Mouse (Mus musculus) large intestine, adult 2 months (tissue): ENCODE results near the gene Asf1b. TPM values are rescaled to one million over a fixed set of nuclear protein-coding genes. Genes with fewer than 3 reads are reported as not detected.
"Not testable (repeated sequence)": the region's sequence is repeated elsewhere in the genome, so short reads cannot be mapped to it uniquely, and the experiment has no call there.

ENCODE experiments used
- DNase-seq: peaks from one replicate; pipeline ENCODE4 v3.0.0-alpha.2; 2012; ENCODE audit warnings: low read depth, low spot score
- WGBS: fragments of 180-500 bp; shearing (Covaris S2); methylation state at CpG from one replicate; pipeline ENCODE4 v1.1.7; 2018; 5-methylcytosine and 5-hydroxymethylcytosine counted together
- polyA plus RNA-seq: library from polyadenylated mRNA; depleted of rRNA; stranded (reverse); fragments of >200 nt; gene quantifications from 2 replicates; pipeline ENCODE4 v1.2.3, GENCODE M21; 2012

Asf1b gene
- polyA plus RNA-seq, 1 experiment: 35.0 TPM

DNA sequence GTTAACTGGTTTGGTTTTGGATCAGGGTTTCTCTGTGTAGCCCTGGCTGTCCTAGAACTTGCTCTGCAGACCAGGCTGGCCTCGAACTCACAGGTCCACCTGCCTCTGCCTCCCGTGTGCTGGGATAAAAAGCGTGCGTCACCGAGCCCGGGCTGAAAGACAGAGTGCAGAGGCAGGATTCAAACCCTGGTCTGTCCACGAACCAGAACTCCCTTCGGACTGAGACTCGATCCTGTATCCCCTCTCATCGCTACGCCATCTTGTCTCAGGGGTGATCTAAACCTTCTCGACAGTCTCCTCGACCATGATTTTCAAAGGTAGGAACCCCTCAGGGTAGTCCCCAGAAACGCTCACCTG is 580 bp upstream of the Asf1b start:
- WGBS: 1% methylated on average over 14 of the region's 14 CpGs
- DNase-seq: no peak

DNA sequence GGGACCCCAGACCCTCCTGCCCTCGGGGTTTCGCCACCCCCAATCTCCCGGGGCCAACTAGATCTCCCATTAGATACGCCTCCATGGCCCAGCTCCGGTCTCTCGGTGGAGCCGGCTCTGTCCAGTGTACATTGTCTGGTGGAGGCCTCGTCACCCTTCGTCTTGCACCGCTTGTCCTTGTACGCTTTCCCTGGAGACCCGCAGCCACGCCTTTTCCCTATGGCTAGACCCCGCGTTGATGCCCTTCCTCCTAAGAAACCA is 581 bp downstream of the Asf1b start:
- DNase-seq: no peak
- WGBS: under 1% methylated on average over 15 of the region's 15 CpGs

DNA sequence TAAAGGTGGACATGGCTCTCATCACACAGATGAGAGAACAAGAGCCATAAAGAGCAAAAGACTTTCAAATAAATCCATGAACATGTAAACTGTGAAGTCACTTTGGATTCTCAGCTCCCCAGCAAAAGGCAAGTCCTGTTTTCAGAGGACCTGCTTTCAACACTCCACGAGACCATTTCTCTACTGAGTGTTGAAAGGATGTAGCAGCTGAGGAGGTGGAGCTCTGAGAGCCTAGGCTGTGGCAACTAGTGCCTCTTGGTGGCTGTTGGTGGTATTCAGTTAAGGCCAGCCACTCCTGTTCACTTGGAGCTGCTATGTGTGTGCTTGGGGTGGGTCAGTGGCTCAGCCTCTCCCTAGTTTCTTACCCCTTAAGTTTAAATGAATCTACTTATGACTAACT is 1.5 kb downstream of the Asf1b start:
- no peak for DNase-seq
- 19% methylated on average over 1 of the region's 1 CpGs for whole genome bisulfite sequencing

DNA sequence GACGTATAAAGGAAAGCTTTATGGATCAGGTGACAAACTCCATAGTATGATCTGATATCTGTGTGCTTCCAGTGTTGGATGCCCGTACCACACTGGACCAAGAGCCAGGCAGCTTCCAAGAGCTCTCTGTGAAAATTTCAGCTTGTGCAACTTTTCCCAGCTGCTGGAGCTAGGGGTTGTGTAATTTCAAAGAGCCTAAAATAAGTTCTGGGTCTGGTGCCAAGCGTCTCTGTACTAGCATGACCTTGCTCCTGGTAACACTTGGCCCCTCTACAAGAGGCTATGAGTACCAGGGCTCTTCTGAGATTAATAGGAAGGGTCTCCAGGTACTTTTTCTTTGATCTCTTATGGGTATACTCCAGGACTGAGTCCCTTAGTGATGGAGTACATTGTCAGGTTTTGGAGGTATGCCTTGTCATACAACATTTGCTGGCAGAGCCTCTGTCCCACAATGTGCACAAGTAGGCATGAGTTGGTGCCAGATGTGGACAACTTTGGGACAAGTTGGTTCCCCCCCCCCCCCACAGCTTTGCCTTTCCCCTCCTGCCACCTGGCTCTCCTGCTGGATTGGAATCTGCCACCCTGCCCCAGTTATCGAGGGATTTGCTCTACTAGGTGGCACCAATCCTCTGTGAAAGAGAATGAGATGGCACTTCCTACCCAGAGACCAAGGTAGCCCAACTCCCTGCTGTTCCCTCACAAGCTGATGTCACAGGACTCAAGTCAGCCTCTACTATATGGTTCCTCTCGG is 8.9 kb downstream of the Asf1b start:
- no peak for DNase-seq
- 86% methylated on average over 5 of the region's 5 CpGs for whole genome bisulfite sequencing

DNA sequence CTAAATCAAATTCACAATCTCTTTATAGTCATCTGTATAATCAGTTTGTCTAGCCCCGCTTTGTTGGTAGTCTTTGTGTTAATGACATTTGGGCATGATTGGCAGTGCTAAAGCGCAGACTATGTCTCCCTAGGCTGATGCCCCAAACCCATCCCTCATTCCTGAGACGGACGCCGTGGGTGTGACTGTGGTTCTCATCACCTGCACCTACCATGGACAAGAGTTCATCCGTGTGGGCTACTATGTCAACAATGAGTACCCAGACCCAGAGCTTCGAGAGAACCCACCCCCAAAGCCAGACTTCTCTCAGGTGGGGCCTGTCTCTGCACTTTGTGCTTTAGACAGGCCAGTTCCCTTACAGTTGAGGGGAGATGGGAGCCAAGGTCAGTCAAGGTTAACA is 12.4 kb downstream of the Asf1b start:
- 91% methylated on average over 7 of the region's 7 CpGs for WGBS
- DNase-seq: no peak

DNA sequence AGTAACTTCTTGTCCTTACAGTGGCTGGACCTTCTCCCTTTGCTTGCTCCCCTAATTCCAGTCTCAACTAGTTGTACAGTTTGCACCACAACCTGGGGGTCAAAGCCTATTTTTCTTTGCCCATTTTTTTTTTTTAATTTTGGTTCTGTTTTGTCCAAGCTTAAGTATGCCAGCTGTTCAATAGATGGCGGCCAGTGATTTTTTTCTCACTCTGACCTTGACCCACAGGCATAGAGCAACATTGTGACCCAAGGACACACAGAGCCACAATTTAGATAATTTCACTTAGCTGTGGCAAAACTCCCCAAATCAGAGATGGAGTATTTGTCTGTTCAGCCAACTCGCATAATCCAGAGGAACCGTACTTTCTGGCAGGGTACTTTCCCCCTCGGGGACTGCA is 15.8 kb downstream of the Asf1b start:
- no peak for DNase-seq
- WGBS: 86% methylated on average over 4 of the region's 4 CpGs

DNA sequence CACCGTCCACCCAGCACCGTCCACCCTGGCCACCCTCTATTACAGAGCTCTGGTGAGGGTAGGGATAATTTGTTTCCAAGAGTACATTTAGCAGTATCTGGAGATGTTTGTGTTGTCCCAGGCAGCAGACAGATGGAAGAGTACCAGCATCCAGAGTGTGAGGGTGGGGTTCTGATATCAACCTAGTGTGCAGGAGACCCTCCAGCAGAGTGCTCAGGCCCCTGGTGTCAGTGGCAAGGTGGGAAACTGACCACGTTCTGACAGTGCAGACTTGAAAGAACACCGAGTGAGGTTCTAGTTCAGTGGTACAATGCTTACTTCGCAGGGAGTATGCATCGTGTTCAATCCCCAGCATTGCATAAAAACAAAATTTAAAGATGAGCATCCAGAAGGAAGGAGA is 16.4 kb downstream of the Asf1b start:
- DNase-seq: no peak
- WGBS: 77% methylated on average over 6 of the region's 6 CpGs

DNA sequence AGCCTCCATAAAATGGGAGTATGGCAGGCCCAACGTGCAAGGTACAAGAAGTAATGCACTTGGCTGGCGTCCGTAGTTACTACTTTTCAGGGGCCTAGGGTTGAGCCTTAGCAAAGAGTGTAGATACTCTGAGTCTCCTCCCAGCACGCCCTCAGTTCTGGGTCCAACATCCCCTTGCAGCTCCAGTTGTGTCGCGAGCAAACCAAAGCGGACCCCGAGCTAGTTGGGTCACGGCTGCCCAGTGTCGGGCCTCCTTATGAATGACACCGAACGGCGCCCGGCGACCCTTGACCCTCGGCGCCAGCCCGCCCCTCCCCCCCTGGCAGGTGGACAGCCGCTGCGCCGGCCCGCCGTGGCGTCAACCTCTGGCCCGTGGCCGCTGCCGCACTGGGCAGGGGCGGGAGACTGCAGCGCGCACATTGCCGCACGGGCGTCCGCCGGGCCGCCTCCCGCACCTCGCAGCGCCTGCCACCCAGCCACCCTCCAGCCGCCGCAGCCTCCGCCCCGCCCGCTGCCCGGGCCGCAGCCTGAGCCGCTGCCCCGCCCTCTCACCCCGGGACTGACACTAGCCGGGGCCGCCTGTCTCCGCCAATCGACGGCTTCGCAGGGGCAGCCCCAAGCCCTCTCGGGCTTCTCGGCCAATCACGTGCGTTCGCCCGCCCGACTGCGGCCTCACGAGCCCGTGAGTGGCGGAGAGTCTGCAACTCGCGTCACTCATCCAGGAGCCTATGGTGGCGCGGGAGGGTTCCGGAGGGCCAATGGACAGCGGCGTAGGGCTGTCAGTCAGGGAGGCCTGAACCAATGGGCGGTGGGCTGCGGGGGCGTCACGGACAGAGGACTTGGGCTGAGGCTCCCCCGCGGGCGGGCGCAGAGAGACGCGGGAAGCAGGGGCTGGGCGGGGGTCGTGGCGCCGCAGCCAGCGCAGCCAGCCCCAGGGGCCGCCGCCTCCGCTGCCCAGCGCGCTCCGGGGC is 17.1 kb downstream of the Asf1b start, which contains the start of gene Prkaca:
TSS of gene Prkaca (plus strand) at position 844 of the 971 bp plus-strand sequence.
- WGBS: under 1% methylated on average over 79 of the region's 94 CpGs
- DNase-seq: peak; percentile 89

DNA sequence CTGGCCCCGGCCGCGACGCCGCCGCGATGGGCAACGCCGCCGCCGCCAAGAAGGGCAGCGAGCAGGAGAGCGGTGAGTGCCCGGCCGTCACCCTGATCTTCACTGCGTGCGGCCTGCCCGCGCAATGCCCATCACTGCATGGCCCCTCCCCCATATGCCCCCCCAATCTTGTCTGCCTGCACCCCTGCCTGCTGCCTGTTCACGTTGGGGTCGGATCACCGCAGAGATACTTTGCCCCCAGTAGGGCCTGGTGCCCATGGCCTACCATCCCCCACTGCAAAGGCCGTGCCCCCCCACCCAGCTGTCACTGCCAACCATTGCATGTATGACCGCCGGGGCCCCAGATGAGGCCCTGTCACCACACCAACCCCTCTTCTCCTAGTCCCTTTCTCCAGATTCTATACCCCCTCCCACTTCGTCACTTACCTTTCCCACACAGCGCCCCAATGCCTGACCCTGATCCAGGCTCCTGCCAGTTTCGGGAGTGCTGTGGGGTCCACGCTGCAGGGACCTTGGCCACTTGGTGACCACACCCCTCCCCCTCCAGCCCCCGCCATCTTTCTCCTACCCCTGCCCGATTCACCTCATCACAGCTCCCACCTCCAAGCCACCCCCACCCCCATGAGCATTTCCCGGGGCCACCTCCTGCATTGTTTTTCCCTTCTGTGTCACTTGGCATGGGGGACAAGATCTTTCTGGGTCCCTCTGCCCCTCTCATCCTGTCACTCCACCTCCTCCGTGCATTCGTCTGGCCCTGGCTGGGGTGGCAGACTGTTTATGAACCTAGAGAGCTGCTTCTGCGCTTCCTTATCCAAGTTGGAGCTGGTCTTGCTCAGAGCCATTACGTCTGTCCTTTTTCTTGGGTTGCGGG is 18.1 kb downstream of the Asf1b start:
- WGBS: 6% methylated on average over 37 of the region's 37 CpGs
- DNase-seq: no peak

DNA sequence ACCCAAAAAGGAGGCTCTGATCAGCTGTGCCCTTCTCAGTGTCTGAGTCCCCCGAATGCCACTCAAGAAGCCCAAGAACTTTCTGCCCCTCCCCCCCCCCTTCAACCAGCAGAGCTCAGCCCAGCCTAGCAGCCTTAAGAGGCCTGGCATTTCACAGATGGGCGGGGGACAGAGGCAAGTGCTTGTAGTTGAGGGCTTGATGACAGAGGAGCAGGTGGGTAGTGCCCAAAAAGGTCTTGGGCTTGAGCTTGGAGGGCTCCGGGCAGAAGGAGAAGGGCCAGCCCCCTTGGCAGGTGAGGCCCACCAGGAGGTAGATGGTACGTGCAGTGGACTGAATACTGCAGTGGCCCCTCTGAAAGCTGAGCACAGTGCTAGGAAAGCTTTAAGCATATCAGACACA is 19.2 kb downstream of the Asf1b start:
- DNase-seq: no peak
- 94% methylated on average over 4 of the region's 4 CpGs for WGBS

DNA sequence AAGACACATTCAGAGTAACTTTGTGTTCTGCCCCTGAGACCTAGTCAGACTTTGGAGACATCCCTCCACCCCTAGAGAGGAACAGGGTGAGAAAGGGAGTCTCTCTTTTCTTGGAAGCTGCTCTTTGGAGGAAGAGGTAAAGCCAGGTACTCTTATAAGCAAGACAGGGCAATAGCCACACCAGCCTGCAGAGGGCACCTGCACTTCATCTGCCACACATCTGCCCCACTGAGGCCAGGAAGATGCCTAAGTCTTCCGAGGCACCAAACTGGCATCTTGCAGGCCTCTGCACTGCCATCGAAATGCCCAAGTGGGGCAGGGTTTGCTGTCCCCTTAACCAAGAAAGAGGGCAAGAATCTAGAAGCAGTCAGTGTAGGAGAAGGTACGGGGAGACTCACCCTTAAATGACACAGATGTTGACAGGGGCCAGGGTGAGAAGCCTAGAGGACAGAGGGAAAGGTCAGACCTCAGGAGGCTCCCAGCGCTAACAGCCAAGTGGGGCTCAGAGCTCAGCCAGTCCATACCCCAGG is 20.9 kb downstream of the Asf1b start:
- no peak for DNase-seq
- 79% methylated on average over 4 of the region's 4 CpGs for WGBS

DNA sequence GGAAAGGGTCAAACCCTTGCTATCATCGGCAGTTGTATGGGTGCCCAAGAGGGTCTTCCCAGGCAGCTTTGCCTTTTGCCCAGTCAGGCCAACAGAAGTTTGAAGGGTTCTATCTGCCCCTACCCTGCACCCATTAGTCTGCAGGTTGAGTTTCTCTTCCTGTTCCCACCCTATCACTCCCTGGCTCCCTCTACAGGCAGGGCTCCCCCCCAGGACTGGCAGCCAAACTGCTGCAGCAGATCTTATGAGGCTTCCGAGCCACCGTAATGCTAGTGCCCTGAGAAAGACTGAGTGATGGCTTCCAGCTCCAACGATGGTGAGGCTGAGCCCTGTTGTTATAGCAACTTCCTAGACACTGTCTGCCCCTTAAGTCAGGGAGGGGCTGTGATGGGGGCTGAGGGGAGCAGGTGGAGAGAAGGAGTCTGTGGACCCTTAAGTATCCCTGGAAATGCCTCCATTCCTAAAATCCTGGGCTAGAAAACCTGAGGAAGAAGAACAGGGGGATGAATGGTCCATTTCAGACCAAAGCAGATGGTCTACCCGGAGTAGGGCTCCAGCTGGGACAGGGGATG is 21.6 kb downstream of the Asf1b start:
- DNase-seq: no peak
- 79% methylated on average over 5 of the region's 5 CpGs for WGBS

DNA sequence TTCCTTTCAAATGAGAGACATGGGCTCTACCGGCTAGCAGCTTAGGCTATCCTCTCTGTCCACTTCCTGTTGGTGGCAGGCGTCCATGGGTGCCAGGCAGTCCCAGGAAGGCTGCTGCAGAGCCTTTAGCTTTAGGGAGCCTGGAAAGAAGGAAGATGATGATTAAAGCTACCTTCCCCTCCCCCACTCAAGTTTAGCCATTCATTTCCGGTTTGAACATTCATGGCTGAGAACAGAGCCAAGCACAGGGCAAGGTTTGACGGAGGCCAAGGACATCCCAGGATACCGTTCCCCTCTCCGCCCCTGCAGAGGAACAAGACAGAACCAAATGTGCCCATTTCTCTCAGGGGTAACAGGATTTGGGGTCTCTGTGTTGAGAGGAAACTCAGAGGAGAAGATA is 22.3 kb downstream of the Asf1b start:
- DNase-seq: no peak

DNA sequence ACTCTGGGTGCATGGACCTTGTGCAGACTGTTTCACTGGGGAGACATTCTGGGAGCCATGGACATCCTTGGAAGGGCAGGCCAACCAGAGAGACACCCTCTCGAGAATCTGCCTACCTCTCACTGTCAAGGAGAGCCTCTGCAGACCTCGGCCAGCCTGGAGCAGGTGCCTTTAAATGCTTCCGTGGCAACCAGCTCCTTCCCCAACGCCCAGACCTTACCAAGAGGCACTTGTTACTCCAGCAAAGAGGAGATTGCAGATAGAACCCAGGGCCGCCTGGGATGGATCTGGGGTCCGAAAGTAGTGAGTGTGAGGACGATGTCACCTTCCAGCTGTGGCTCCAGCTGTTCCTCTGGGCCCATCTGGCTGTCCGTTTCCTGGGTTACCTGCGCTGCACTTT is 22.9 kb downstream of the Asf1b start:
- DNase-seq: no peak
- 83% methylated on average over 9 of the region's 9 CpGs for WGBS

More for the DNA sequence above, 22.3 kb downstream of the Asf1b start:
- 39% methylated on average over 6 of the region's 6 CpGs for WGBS

DNA sequence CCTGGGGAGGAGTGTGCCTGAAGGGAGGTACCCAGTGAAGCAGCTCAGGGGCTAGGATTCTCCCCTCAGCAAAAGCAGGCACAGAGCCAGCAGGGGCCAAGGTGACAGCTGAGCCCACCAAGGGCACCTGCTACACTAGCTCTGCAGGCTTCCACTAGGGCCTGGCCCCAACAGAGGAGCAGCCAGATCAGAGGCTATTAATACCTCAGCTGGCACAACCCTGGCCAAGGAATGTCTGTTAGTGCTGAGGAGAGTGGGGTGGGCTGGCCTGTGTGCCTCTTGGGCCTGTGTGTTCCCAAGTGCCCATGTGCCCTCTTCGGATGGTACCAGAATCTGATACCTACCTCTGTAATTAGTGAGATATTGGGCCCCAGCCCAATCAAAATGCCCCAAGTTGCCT is 24.9 kb downstream of the Asf1b start:
- no peak for DNase-seq
- 88% methylated on average over 1 of the region's 1 CpGs for WGBS

DNA sequence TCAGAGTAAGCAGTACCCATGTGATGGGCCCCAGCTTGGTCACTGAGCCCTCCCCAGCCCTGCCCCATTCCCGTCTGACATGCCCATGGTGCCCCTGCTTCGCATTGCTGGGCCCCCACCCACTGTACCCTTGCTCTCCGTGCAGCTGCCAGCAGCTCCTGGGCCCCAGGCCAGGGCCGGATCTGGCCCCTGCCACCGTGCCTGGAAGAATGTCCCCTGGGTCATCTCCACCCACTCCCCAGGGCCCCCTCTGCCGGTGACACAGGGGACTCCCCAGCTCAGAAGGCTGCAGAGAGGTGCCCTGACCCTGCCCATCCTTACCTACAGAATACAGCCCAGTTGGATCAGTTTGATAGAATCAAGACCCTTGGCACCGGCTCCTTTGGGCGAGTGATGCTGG is 25.5 kb downstream of the Asf1b start:
- DNase-seq: no peak
- 69% methylated on average over 8 of the region's 8 CpGs for WGBS

DNA sequence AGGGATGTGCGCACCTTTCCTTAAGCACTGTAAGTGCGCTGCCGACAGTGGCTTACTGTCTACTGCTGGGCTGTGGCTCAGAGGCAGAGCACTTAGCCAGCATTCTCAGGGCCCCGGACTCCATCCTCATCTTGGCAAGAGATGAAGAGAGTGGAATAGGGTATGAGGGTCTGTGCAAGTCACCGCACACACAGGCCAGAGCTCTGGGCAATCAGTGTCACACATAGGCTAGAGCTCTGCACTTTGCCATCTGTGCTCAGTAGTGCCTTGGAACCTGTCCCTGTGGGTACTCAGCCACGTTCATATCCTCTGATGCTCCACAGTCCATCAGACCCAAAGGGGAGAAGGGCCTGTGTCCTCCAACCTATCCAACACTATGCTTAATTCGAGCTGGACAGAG is 26.2 kb downstream of the Asf1b start:
- WGBS: 92% methylated on average over 7 of the region's 7 CpGs
- no peak for DNase-seq

DNA sequence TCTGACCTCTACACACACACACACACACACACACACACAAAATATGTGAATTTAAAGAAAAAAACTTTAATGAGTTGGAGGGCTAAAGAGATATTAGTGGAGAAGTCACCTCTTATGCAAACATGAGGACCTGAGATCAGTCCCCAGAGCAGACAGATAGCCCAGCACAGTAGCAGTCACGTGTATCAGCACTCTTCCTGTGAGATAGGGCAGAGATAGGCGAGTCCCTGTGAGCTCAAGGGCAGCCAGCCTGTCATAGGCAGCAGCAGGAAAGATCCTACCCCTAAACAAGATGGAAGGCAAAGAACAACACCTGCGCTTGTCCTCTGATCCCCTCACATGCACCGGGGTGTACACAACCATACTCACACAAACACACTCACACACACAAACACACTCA is 27.1 kb downstream of the Asf1b start:
- WGBS: 86% methylated on average over 4 of the region's 4 CpGs
- no peak for DNase-seq

DNA sequence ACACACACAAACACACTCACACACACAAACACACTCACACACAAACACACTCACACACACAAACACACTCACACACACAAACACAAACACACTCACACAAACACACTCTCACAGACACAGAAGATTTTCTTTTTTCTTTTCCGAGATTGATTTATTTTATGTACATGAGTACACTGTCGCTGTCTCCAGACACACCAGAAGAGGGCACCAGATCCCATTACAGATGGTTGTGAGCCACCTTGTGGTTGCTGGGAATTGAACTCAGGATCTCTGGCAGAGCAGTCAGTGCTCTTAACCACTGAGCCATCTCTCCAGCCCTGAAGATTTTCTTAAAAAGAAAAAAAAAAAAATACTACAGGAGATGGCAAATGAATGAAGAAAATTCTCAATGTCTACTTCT is 27.9 kb downstream of the Asf1b start:
- 91% methylated on average over 2 of the region's 2 CpGs for WGBS
- not testable (repeated sequence) for DNase-seq

DNA sequence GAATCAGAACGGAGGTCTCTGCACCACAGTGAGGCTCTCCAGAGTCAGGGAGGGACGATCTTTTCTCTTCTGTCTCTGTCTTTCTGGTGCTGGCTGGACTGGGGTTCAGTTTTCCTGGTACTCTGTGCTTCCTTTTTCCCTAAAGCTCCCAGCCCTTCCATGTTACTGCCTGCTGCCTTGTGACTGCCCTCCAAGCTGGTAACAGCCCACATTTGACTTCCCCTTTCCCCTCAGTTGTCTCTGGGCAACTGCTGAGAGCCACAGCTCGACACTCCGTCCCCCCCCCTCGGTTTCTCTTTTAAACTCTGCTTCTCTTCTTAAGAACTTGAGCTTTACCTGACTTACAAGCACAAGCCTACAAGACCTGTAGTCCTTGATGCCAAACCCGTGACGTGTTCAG is 33.9 kb downstream of the Asf1b start:
- WGBS: 87% methylated on average over 7 of the region's 7 CpGs
- no peak for DNase-seq
